Mouse (Mus musculus) erythroid progenitor cell, adult 5-6 weeks (primary cell): ENCODE measurements around the gene 1190002N15Rik. TPM values are rescaled to one million over a fixed set of nuclear protein-coding genes. Genes with fewer than 3 reads are reported as not detected.

Experiments used
- ATAC-seq: replicated peaks from 2 replicates; pipeline ENCODE4 v1.8.0; 2016; ENCODE audit warnings: moderate number of reproducible peaks, mild to moderate bottlenecking, moderate TSS enrichment, inconsistent platforms; ENCODE audit not compliant: poor library complexity, low FRiP score, severe bottlenecking
- total RNA-seq, 2 experiments: library from RNA; stranded (forward) in 1 of 2; stranded (reverse) in 1 of 2; fragments of 150-400 nt in 1 of 2; fragments of 186-747, 209-891 nt in 1 of 2; gene quantifications; 2 replicates each; pipeline versions ENCODE4 v1.2.3 to v1.2.4; 2015 to 2017; ENCODE audit warnings: low replicate concordance in 2 of 2

1190002N15Rik gene
- total RNA-seq (2015; ENCODE audit: low replicate concordance): 15.9 and 16.8 TPM in 2 replicates
- 15.0 and 16.0 TPM in 2 replicates for total RNA-seq (2017; ENCODE audit: low replicate concordance)

GRCm38 (mm10) chr9:94537970-94538822 is at the start of gene 1190002N15Rik:
1190002N15Rik (minus strand) TSS chr9:94538081.
- peak; percentile 75 for ATAC-seq

GRCm38 (mm10) chr9:94582309-94582708 is 44.4 kb upstream of the 1190002N15Rik start:
- no peak for ATAC-seq

GRCm38 (mm10) chr9:94581661-94582060 is 43.8 kb upstream of the 1190002N15Rik start:
- no peak for ATAC-seq

GRCm38 (mm10) chr9:94580071-94580737 is 42.3 kb upstream of the 1190002N15Rik start:
- no peak for ATAC-seq

- no peak for ATAC-seq
Measured at GRCm38 (mm10) chr9:94571802-94572201, 33.9 kb upstream of the 1190002N15Rik start.

- no peak for ATAC-seq
Measured at GRCm38 (mm10) chr9:94568386-94568785, 30.5 kb upstream of the 1190002N15Rik start.

- no peak for ATAC-seq
Measured at GRCm38 (mm10) chr9:94567722-94568314, 29.9 kb upstream of the 1190002N15Rik start.

GRCm38 (mm10) chr9:94556776-94557514 is 19.1 kb upstream of the 1190002N15Rik start:
- ATAC-seq: peak; percentile 52; the same call in 1 of the 2 replicates

- peak; percentile 75 for ATAC-seq
Measured at GRCm38 (mm10) chr9:94556249-94556648, 18.4 kb upstream of the 1190002N15Rik start.

- no peak for ATAC-seq
Measured at GRCm38 (mm10) chr9:94550493-94551095, 12.7 kb upstream of the 1190002N15Rik start.

- ATAC-seq: no peak
Measured at GRCm38 (mm10) chr9:94543881-94544280, 6.0 kb upstream of the 1190002N15Rik start.

- ATAC-seq: peak; percentile 44
Measured at GRCm38 (mm10) chr9:94540343-94541095, 2.6 kb upstream of the 1190002N15Rik start.

- no peak for ATAC-seq
Measured at GRCm38 (mm10) chr9:94539346-94539865, 1.5 kb upstream of the 1190002N15Rik start.

GRCm38 (mm10) chr9:94538823-94539143 is 902 bp upstream of the 1190002N15Rik start:
- peak; percentile 28 for ATAC-seq

GRCm38 (mm10) chr9:94537051-94537917 is 597 bp downstream of the 1190002N15Rik start:
- ATAC-seq: peak; percentile 37

GRCm38 (mm10) chr9:94536261-94536905 is 1.5 kb downstream of the 1190002N15Rik start:
- no peak for ATAC-seq

- ATAC-seq: no peak
Measured at GRCm38 (mm10) chr9:94534795-94535194, 3.1 kb downstream of the 1190002N15Rik start.
